Mouse (Mus musculus) liver, embryonic 14.5 days (tissue): ENCODE data around the gene Tsen2. TPM values are rescaled to one million over a fixed set of nuclear protein-coding genes. Genes with fewer than 3 reads are reported as not detected.
A peak's percentile ranks its signal among the peaks of the same experiment; 100 is the strongest.

Experiments
- ATAC-seq: fragments of 200-750 bp; cut with Nextera tagmentation; 2 replicates; pipeline ENCODE4 v1.8.0; 2017; ENCODE audit warnings: moderate number of reproducible peaks, mild to moderate bottlenecking, moderate library complexity; ENCODE audit not compliant: insufficient read depth
- DNase-seq, 3 experiments: peaks; one replicate each; pipeline ENCODE4 v3.0.0-alpha.2; 2012 to 2013; ENCODE audit warnings: low read depth in 3 of 3, low spot score in 3 of 3
- H3K27ac ChIP-seq: fragments of 300-500 bp; sonication (generic); 2 replicates; pipeline ENCODE4 v1.5.1; 2014; ENCODE audit warnings: moderate library complexity, mild to moderate bottlenecking, control low read depth, inconsistent platforms
- H3K27me3 ChIP-seq: fragments of 300-500 bp; sonication (generic); 2 replicates; pipeline ENCODE4 v1.6.1; 2014; ENCODE audit warnings: mild to moderate bottlenecking, low read length, moderate library complexity; ENCODE audit not compliant: control insufficient read depth, insufficient read depth
- H3K36me3 ChIP-seq: fragments of 300-500 bp; sonication (generic); replicated peaks from 2 replicates; pipeline ENCODE4 v1.6.1; 2014; ENCODE audit warnings: low read depth; ENCODE audit not compliant: control insufficient read depth, insufficient read depth
- H3K4me1 ChIP-seq, 2 experiments: fragments of 200-500 bp in 1 of 2; fragments of 300-500 bp in 1 of 2; sonication (generic) in 1 of 2; replicated peaks; 2 replicates each; pipeline ENCODE4 v1.6.1; 2012 to 2014; ENCODE audit warnings: antibody characterized with exemption in 1 of 2, inconsistent platforms in 1 of 2, low read length in 1 of 2; ENCODE audit not compliant: control insufficient read depth in 2 of 2, insufficient read depth in 2 of 2
- H3K4me2 ChIP-seq: fragments of 300-500 bp; sonication (generic); 2 replicates; pipeline ENCODE4 v1.6.1; 2014; ENCODE audit warnings: low read depth, mild to moderate bottlenecking, control low read depth, moderate library complexity
- H3K4me3 ChIP-seq, 2 experiments: fragments of 200-500 bp in 1 of 2; fragments of 300-500 bp in 1 of 2; sonication (generic) in 1 of 2; 2 replicates each; pipeline ENCODE4 v1.5.1; 2012 to 2014; ENCODE audit warnings: low read depth in 2 of 2, low read length in 2 of 2, mild to moderate bottlenecking in 2 of 2, control low read depth in 1 of 2, inconsistent platforms in 1 of 2, moderate library complexity in 1 of 2; ENCODE audit not compliant: insufficient read depth in 1 of 2
- H3K9ac ChIP-seq: fragments of 300-500 bp; sonication (generic); replicated peaks from 2 replicates; pipeline ENCODE4 v1.6.1; 2014; ENCODE audit warnings: mild to moderate bottlenecking, control low read depth, moderate library complexity
- H3K9me3 ChIP-seq: fragments of 300-500 bp; sonication (generic); 2 replicates; pipeline ENCODE4 v1.6.1; 2016; ENCODE audit warnings: low read length, mixed read lengths; ENCODE audit not compliant: control insufficient read depth
- CTCF ChIP-seq: IDR thresholded peaks from 2 replicates; pipeline ENCODE4 v1.5.1; 2016; ENCODE audit warnings: antibody characterized with exemption, low read depth, control low read depth
- EP300 ChIP-seq: IDR thresholded peaks from 2 replicates; pipeline ENCODE4 v1.6.1; 2016; ENCODE audit warnings: antibody characterized with exemption, low read depth
- WGBS: fragments of 180-500 bp; shearing (Covaris S2); extraction: QIAGEN DNeasy Blood & Tissue Kit; methylation state at CpG from one replicate; pipeline ENCODE4 v1.1.7; 2014; ENCODE audit not compliant: insufficient replicate concordance; 5-methylcytosine and 5-hydroxymethylcytosine counted together
- polyA plus RNA-seq, 2 experiments: library from polyadenylated mRNA; depleted of rRNA in 1 of 2; stranded (reverse) in 1 of 2; unstranded in 1 of 2; fragments of >200 nt; fragmentation: Nextera tagmentation in 1 of 2; extraction: Ambion mirVana in 1 of 2; gene quantifications; 2 replicates each; pipeline versions ENCODE4 v1.2.1 to v1.2.3; 2012 to 2014

Gene Tsen2
- polyA plus RNA-seq, 2 experiments: 4.7 to 11.0 TPM

GRCm38 (mm10) chr6:115615983-115616382, 71.5 kb downstream of the Tsen2 start:
- H3K36me3 ChIP-seq: peaks cover 49% of the 10 kb centered on the region
- WGBS: 78% methylated on average over 3 of the region's 3 CpGs

GRCm38 (mm10) chr6:115619818-115620217, 75.4 kb downstream of the Tsen2 start:
- 62% methylated on average over 10 of the region's 10 CpGs for WGBS
- Histone ChIP-seq H3K36me3 (peaks cover 64% of the 10 kb centered on the region), H3K4me3 (no peak overlapping the region), H3K27me3 (no peaks in the 10 kb centered on the region), H3K9ac (no peak overlapping the region), H3K9me3 (no peaks in the 10 kb centered on the region), H3K27ac (no peak overlapping the region), H3K4me1 (no peaks in the 10 kb centered on the region; a peak in 1 of 4 replicates), H3K4me2 (no peak overlapping the region)
- DNase-seq: no peak
- peak; percentile 8; the same call in 1 of the 2 replicates for ATAC-seq
- TF ChIP-seq EP300 (no peak), CTCF (no peak)

More at GRCm38 (mm10) chr6:115615983-115616382, 71.5 kb downstream of the Tsen2 start:
- Histone ChIP-seq H3K4me3 (no peak overlapping the region), H3K27me3 (no peaks in the 10 kb centered on the region), H3K27ac (no peak overlapping the region), H3K9me3 (no peaks in the 10 kb centered on the region), H3K4me1 (no peaks in the 10 kb centered on the region; a peak in 1 of 4 replicates), H3K4me2 (no peak overlapping the region), H3K9ac (no peak overlapping the region)
- no peak for TF ChIP-seq CTCF
- no peak for TF ChIP-seq EP300
- DNase-seq: no peak
- no peak for ATAC-seq

DNA sequence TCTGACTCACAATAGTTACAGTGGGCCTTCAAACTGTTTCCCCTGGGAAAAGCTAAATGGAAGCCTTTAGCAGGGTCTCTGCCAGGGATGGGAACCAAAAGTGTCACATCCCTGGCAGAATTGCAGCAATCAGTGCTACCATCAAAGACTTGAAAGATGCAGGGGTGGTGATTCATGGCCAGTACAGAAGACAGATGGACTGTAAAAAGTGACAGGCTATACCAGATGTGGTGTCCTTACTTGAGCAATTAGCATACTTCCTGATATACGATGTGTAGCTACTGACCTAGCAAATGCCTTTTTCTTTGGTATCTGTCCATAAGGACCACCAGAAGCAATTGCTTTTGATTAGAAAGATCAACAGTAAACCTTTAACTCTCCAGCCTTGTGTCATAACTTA, 76.5 kb downstream of the Tsen2 start:
- Histone ChIP-seq H3K9ac (no peak overlapping the region), H3K4me2 (no peak overlapping the region), H3K27ac (no peak overlapping the region), H3K36me3 (peaks cover 69% of the 10 kb centered on the region), H3K27me3 (no peaks in the 10 kb centered on the region), H3K4me3 (no peak overlapping the region), H3K4me1 (no peaks in the 10 kb centered on the region; a peak in 1 of 4 replicates), H3K9me3 (no peaks in the 10 kb centered on the region)
- TF ChIP-seq EP300 (no peak), CTCF (no peak)
- 73% methylated on average over 1 of the region's 1 CpGs for WGBS
- DNase-seq: no peak
- ATAC-seq: no peak

DNA sequence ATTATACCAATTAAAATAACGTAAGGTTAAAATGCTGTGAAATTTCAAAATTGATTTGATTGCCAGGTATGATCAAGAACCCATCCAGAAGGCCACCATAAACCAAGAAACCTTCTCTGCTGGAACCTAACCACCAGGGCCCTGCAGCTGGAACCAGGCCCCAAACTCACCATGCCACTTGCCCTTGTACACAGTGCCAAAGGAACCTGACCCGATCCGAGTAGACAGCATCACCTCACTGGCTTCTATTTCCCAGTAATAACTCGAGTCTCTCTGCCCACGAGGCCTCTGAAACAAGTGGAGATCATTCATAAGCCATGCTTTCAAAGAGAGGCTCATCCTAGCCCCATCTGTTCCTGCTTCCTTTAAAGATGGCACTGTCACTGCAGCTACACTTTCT, 81.7 kb downstream of the Tsen2 start:
- no peak for ATAC-seq
- Histone ChIP-seq H3K27ac (no peak overlapping the region), H3K9ac (no peak overlapping the region), H3K9me3 (no peaks in the 10 kb centered on the region), H3K4me3 (no peak overlapping the region), H3K4me2 (no peak overlapping the region), H3K4me1 (no peaks in the 10 kb centered on the region), H3K36me3 (peaks cover 33% of the 10 kb centered on the region), H3K27me3 (no peaks in the 10 kb centered on the region)
- no peak for TF ChIP-seq EP300
- TF ChIP-seq CTCF: no peak
- 84% methylated on average over 5 of the region's 5 CpGs for WGBS
- DNase-seq: no peak

Other genes with a start within 250 kb of the Tsen2 start
- gene Pparg, start 183.7 kb upstream of the Tsen2 start, polyA plus RNA-seq (2012; rRNA removed): 0.45 and 0.67 TPM in 2 replicates
- 1.7 and 1.9 TPM in 2 replicates for gene Pparg, start 183.7 kb upstream of the Tsen2 start, polyA plus RNA-seq (2014; fragmentation: Nextera tagmentation; extraction: Ambion mirVana)
- 5.3 and 6.0 TPM in 2 replicates for gene Mkrn2os, start 47.9 kb downstream of the Tsen2 start, polyA plus RNA-seq (2012; rRNA removed)
- gene Mkrn2os, start 47.9 kb downstream of the Tsen2 start, polyA plus RNA-seq (2014; fragmentation: Nextera tagmentation; extraction: Ambion mirVana): 7.1 and 8.0 TPM in 2 replicates
- gene Mkrn2, start 57.2 kb downstream of the Tsen2 start, polyA plus RNA-seq (2012; rRNA removed): 6.2 and 8.9 TPM in 2 replicates
- 9.4 and 10.1 TPM in 2 replicates for gene Mkrn2, start 57.2 kb downstream of the Tsen2 start, polyA plus RNA-seq (2014; fragmentation: Nextera tagmentation; extraction: Ambion mirVana)
- gene Raf1, start 132.0 kb downstream of the Tsen2 start, polyA plus RNA-seq (2012; rRNA removed): 36.5 and 41.5 TPM in 2 replicates
- gene Raf1, start 132.0 kb downstream of the Tsen2 start, polyA plus RNA-seq (2014; fragmentation: Nextera tagmentation; extraction: Ambion mirVana): 37.9 and 38.9 TPM in 2 replicates
- 19.4 and 20.1 TPM in 2 replicates for gene Tmem40, start 217.7 kb downstream of the Tsen2 start, polyA plus RNA-seq (2012; rRNA removed)
- gene Tmem40, start 217.7 kb downstream of the Tsen2 start, polyA plus RNA-seq (2014; fragmentation: Nextera tagmentation; extraction: Ambion mirVana): 19.8 and 21.5 TPM in 2 replicates
- gene Cand2, start 229.9 kb downstream of the Tsen2 start, polyA plus RNA-seq (2012; rRNA removed): 2.4 and 2.8 TPM in 2 replicates
- 1.7 and 2.5 TPM in 2 replicates for gene Cand2, start 229.9 kb downstream of the Tsen2 start, polyA plus RNA-seq (2014; fragmentation: Nextera tagmentation; extraction: Ambion mirVana)